Mouse (Mus musculus) neural tube, embryonic 12.5 days (tissue): Measurements from ENCODE around the gene Afdn. TPM values are rescaled to one million over a fixed set of nuclear protein-coding genes. Genes with fewer than 3 reads are reported as not detected.
A peak's percentile ranks its signal among the peaks of the same experiment; 100 is the strongest.
"Not testable (repeated sequence)": the region's sequence is repeated elsewhere in the genome, so short reads cannot be mapped to it uniquely, and the experiment has no call there.

ENCODE experiments used
- ATAC-seq: fragments of 200-750 bp; cut with Nextera tagmentation; 2 replicates; pipeline ENCODE4 v1.8.0; 2017; ENCODE audit warnings: low read depth, mild to moderate bottlenecking, moderate TSS enrichment, moderate library complexity; ENCODE audit not compliant: low FRiP score
- H3K27ac ChIP-seq: fragments of 300-500 bp; sonication (generic); 2 replicates; pipeline ENCODE4 v1.5.1; 2016
- H3K27me3 ChIP-seq: fragments of 300-500 bp; sonication (generic); replicated peaks from 2 replicates; pipeline ENCODE4 v1.6.1; 2016; ENCODE audit warnings: mild to moderate bottlenecking
- H3K36me3 ChIP-seq: fragments of 300-500 bp; sonication (generic); 2 replicates; pipeline ENCODE4 v1.6.1; 2016; ENCODE audit warnings: mild to moderate bottlenecking
- H3K4me1 ChIP-seq: fragments of 300-500 bp; sonication (generic); 2 replicates; pipeline ENCODE4 v1.6.1; 2016
- H3K4me2 ChIP-seq: fragments of 300-500 bp; sonication (generic); replicated peaks from 2 replicates; pipeline ENCODE4 v1.6.1; 2016; ENCODE audit warnings: mild to moderate bottlenecking
- H3K4me3 ChIP-seq: fragments of 300-500 bp; sonication (generic); 2 replicates; pipeline ENCODE4 v1.5.1; 2016
- H3K9ac ChIP-seq: fragments of 300-500 bp; sonication (generic); 2 replicates; pipeline ENCODE4 v1.6.1; 2016; ENCODE audit warnings: mild to moderate bottlenecking
- H3K9me3 ChIP-seq: fragments of 300-500 bp; sonication (generic); 2 replicates; pipeline ENCODE4 v1.6.1; 2016; ENCODE audit warnings: mild to moderate bottlenecking
- WGBS: fragments of 180-500 bp; shearing (Covaris S2); methylation state at CpG from one replicate; pipeline ENCODE4 v1.1.7; 2016; 5-methylcytosine and 5-hydroxymethylcytosine counted together
- polyA plus RNA-seq: library from polyadenylated mRNA; unstranded; fragments of >200 nt; fragmentation: Nextera tagmentation; extraction: Ambion mirVana; gene quantifications from 2 replicates; pipeline ENCODE4 v1.2.1, GENCODE M21; 2016

Gene Afdn
- polyA plus RNA-seq, 1 experiment from 2014 or later: 151 TPM

- 81% methylated on average over 1 of the region's 1 CpGs for WGBS
- no peak for ATAC-seq
These were observed 37.4 kb downstream of the Afdn start for GRCm38 (mm10) chr17:13797691-13798090.

GRCm38 (mm10) chr17:13802836-13803408, 42.6 kb downstream of the Afdn start:
- no peak for ATAC-seq
- H3K36me3 ChIP-seq: peaks cover 20% of the 10 kb centered on the region
- H3K4me3 ChIP-seq: no peak overlapping the region
- no peaks in the 10 kb centered on the region for H3K9me3 ChIP-seq
- WGBS: 87% methylated on average over 2 of the region's 2 CpGs
- no peak overlapping the region for H3K9ac ChIP-seq
- H3K4me1 ChIP-seq: no peaks in the 10 kb centered on the region
- H3K27ac ChIP-seq: no peak overlapping the region
- H3K27me3 ChIP-seq: no peaks in the 10 kb centered on the region
- no peak overlapping the region for H3K4me2 ChIP-seq

More at GRCm38 (mm10) chr17:13797691-13798090, 37.4 kb downstream of the Afdn start:
- Histone ChIP-seq H3K4me1 (no peaks in the 10 kb centered on the region), H3K4me2 (no peak overlapping the region), H3K9ac (no peak overlapping the region), H3K9me3 (no peaks in the 10 kb centered on the region), H3K36me3 (no peaks in the 10 kb centered on the region), H3K27ac (no peak overlapping the region), H3K4me3 (no peak overlapping the region), H3K27me3 (no peaks in the 10 kb centered on the region)

- H3K4me3 ChIP-seq: no peak overlapping the region
- H3K4me2 ChIP-seq: no peak overlapping the region
- no peak overlapping the region for H3K27ac ChIP-seq
- no peak for ATAC-seq
- 100% methylated on average over 1 of the region's 1 CpGs for WGBS
- H3K9ac ChIP-seq: no peak overlapping the region
- H3K4me1 ChIP-seq: no peaks in the 10 kb centered on the region
- no peaks in the 10 kb centered on the region for H3K9me3 ChIP-seq
- peaks cover 38% of the 10 kb centered on the region for H3K36me3 ChIP-seq
- no peaks in the 10 kb centered on the region for H3K27me3 ChIP-seq
These were observed 45.7 kb downstream of the Afdn start for GRCm38 (mm10) chr17:13806016-13806415.

- Histone ChIP-seq H3K9ac (no peak overlapping the region), H3K4me2 (no peak overlapping the region), H3K36me3 (peaks cover 16% of the 10 kb centered on the region), H3K27me3 (no peaks in the 10 kb centered on the region), H3K9me3 (no peaks in the 10 kb centered on the region), H3K4me1 (no peaks in the 10 kb centered on the region), H3K4me3 (no peak overlapping the region), H3K27ac (no peak overlapping the region)
- WGBS: 91% methylated on average over 2 of the region's 2 CpGs
- no peak for ATAC-seq
These were observed 57.5 kb downstream of the Afdn start for GRCm38 (mm10) chr17:13817789-13818188.

- 92% methylated on average over 4 of the region's 4 CpGs for WGBS
- Histone ChIP-seq H3K27me3 (no peaks in the 10 kb centered on the region), H3K4me2 (no peak overlapping the region), H3K9me3 (no peaks in the 10 kb centered on the region), H3K36me3 (peaks cover 16% of the 10 kb centered on the region), H3K27ac (no peak overlapping the region), H3K4me1 (no peaks in the 10 kb centered on the region), H3K9ac (no peak overlapping the region), H3K4me3 (no peak overlapping the region)
- no peak for ATAC-seq
These were observed 59.0 kb downstream of the Afdn start for GRCm38 (mm10) chr17:13819342-13819741.

GRCm38 (mm10) chr17:13820676-13821075, 60.3 kb downstream of the Afdn start:
- Histone ChIP-seq H3K4me2 (no peak overlapping the region), H3K9me3 (no peaks in the 10 kb centered on the region), H3K9ac (no peak overlapping the region), H3K27ac (no peak overlapping the region), H3K36me3 (peaks cover 24% of the 10 kb centered on the region), H3K4me3 (no peak overlapping the region), H3K27me3 (no peaks in the 10 kb centered on the region), H3K4me1 (no peaks in the 10 kb centered on the region)
- WGBS: 94% methylated on average over 2 of the region's 2 CpGs
- ATAC-seq: no peak

- no peak overlapping the region for H3K4me3 ChIP-seq
- H3K4me1 ChIP-seq: no peaks in the 10 kb centered on the region
- ATAC-seq: no peak
- H3K9me3 ChIP-seq: no peaks in the 10 kb centered on the region
- no peak overlapping the region for H3K4me2 ChIP-seq
- no peaks in the 10 kb centered on the region for H3K27me3 ChIP-seq
- no peak overlapping the region for H3K9ac ChIP-seq
- 90% methylated on average over 2 of the region's 2 CpGs for WGBS
- peaks cover 23% of the 10 kb centered on the region for H3K36me3 ChIP-seq
- no peak overlapping the region for H3K27ac ChIP-seq
These were observed 65.1 kb downstream of the Afdn start for GRCm38 (mm10) chr17:13825421-13825820.

GRCm38 (mm10) chr17:13830234-13830633, 69.9 kb downstream of the Afdn start:
- H3K4me1 ChIP-seq: no peaks in the 10 kb centered on the region
- no peak overlapping the region for H3K4me3 ChIP-seq
- no peak overlapping the region for H3K27ac ChIP-seq
- no peak overlapping the region for H3K9ac ChIP-seq
- H3K4me2 ChIP-seq: no peak overlapping the region
- peaks cover 36% of the 10 kb centered on the region for H3K36me3 ChIP-seq
- 96% methylated on average over 1 of the region's 1 CpGs for WGBS
- H3K27me3 ChIP-seq: no peaks in the 10 kb centered on the region
- no peak for ATAC-seq
- H3K9me3 ChIP-seq: no peaks in the 10 kb centered on the region

GRCm38 (mm10) chr17:13830636-13831341, 70.5 kb downstream of the Afdn start:
- H3K27me3 ChIP-seq: no peaks in the 10 kb centered on the region
- H3K4me3 ChIP-seq: no peak overlapping the region
- no peak overlapping the region for H3K4me2 ChIP-seq
- WGBS: 86% methylated on average over 1 of the region's 1 CpGs
- peak; percentile 48; the same call in 1 of the 2 replicates for ATAC-seq
- peaks cover 34% of the 10 kb centered on the region for H3K36me3 ChIP-seq
- H3K9me3 ChIP-seq: no peaks in the 10 kb centered on the region
- no peak overlapping the region for H3K9ac ChIP-seq
- no peaks in the 10 kb centered on the region for H3K4me1 ChIP-seq
- H3K27ac ChIP-seq: no peak overlapping the region

GRCm38 (mm10) chr17:13835876-13836275, 75.5 kb downstream of the Afdn start:
- no peaks in the 10 kb centered on the region for H3K27me3 ChIP-seq
- no peak overlapping the region for H3K9ac ChIP-seq
- peaks cover 25% of the 10 kb centered on the region for H3K36me3 ChIP-seq
- H3K4me2 ChIP-seq: no peak overlapping the region
- no peaks in the 10 kb centered on the region for H3K4me1 ChIP-seq
- 92% methylated on average over 4 of the region's 4 CpGs for WGBS
- no peaks in the 10 kb centered on the region for H3K9me3 ChIP-seq
- ATAC-seq: no peak
- no peak overlapping the region for H3K4me3 ChIP-seq
- H3K27ac ChIP-seq: no peak overlapping the region

GRCm38 (mm10) chr17:13850175-13850574, 89.8 kb downstream of the Afdn start:
- H3K9me3 ChIP-seq: no peaks in the 10 kb centered on the region
- no peaks in the 10 kb centered on the region for H3K4me1 ChIP-seq
- H3K9ac ChIP-seq: no peak overlapping the region
- no peak overlapping the region for H3K4me2 ChIP-seq
- WGBS: 89% methylated on average over 2 of the region's 2 CpGs
- H3K27ac ChIP-seq: no peak overlapping the region
- H3K4me3 ChIP-seq: no peak overlapping the region
- H3K36me3 ChIP-seq: peaks cover 60% of the 10 kb centered on the region
- H3K27me3 ChIP-seq: no peaks in the 10 kb centered on the region
- ATAC-seq: no peak

- H3K36me3 ChIP-seq: peaks cover 70% of the 10 kb centered on the region
- not testable (repeated sequence) for ATAC-seq, H3K4me2 ChIP-seq, H3K27ac ChIP-seq, H3K4me1 ChIP-seq, H3K4me3 ChIP-seq, H3K9ac ChIP-seq, H3K9me3 ChIP-seq, H3K27me3 ChIP-seq
- 76% methylated on average over 7 of the region's 7 CpGs for WGBS
These were observed 93.5 kb downstream of the Afdn start for GRCm38 (mm10) chr17:13853883-13854282.

GRCm38 (mm10) chr17:13855396-13855795, 95.1 kb downstream of the Afdn start:
- no peak overlapping the region for H3K4me3 ChIP-seq
- no peaks in the 10 kb centered on the region for H3K4me1 ChIP-seq
- H3K4me2 ChIP-seq: no peak overlapping the region
- H3K9me3 ChIP-seq: no peaks in the 10 kb centered on the region
- peaks cover 59% of the 10 kb centered on the region for H3K36me3 ChIP-seq
- 88% methylated on average over 1 of the region's 1 CpGs for WGBS
- H3K9ac ChIP-seq: no peak overlapping the region
- ATAC-seq: no peak
- no peaks in the 10 kb centered on the region for H3K27me3 ChIP-seq
- H3K27ac ChIP-seq: no peak overlapping the region
